12 mouse cellular contexts compared by ENCODE assay signal in the genomic region with DNA sequence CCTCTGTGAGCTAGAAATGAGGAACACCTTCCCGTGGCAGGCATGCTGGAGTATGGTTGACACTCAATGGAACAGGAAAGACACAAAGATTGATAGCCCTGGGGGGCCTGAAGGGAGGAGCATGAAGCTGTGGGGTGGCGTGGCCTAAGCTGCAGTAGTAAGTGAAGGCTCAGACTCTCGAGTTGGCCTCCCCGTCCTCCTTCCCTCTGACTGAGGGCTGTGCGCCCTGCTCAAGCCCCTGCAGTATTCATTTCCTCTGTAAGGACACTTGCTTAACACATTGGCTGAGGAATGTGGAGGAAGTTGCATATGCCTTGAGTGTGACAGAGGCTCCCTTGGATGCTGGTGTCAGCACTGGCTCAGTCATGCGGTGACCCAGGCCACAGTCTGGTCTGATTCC. TPM values are rescaled to one million over a fixed set of nuclear protein-coding genes. Genes with fewer than 3 reads are reported as not detected.
DNase-seq lines count a peak whose midpoint lies in the region; ATAC-seq and TF ChIP-seq lines count a peak whose summit lies in the region.
"Had no signal": no experiment of that assay in that cellular context is flagged by ENCODE, and none has a peak within 500 bp of the region (broad histone marks: within the 10 kb centered on the region; RNA-seq: fewer than 3 reads in every experiment).

No protein-coding gene starts in this region.

- TF ChIP-seq CTCF in liver, postnatal 0 days (IDR thresholded peaks at IDR 0.05; ENCODE audit: low read depth) = no peak

- H3K9ac ChIP-seq in heart, embryonic 14.5 days (ENCODE audit: low read length) = no peak overlapping the region
- H3K9ac ChIP-seq in heart, embryonic 11.5 days (ENCODE audit: low read depth, low read length) = no peak overlapping the region
- no peak overlapping the region for H3K9ac ChIP-seq in kidney, embryonic 15.5 days
- H3K9ac ChIP-seq in liver, postnatal 0 days (replicated peaks) = no peak overlapping the region
- no peak overlapping the region for H3K9ac ChIP-seq in neural tube, embryonic 15.5 days (replicated peaks)
- H3K9ac ChIP-seq: forebrain, embryonic 12.5 days had no signal

- no peak overlapping the region for H3K4me3 ChIP-seq in heart, embryonic 14.5 days (ENCODE audit: control insufficient read depth in 1 of 2, insufficient read depth in 1 of 2, low read depth in 1 of 2, low read length in 2 of 2)
- H3K4me3 ChIP-seq in heart, embryonic 11.5 days (ENCODE audit: low read depth, low read length) = no peak overlapping the region
- no peak overlapping the region for H3K4me3 ChIP-seq in embryonic facial prominence, embryonic 10.5 days
- H3K4me3 ChIP-seq in kidney, embryonic 15.5 days (replicated peaks) = no peak overlapping the region
- no peak overlapping the region for H3K4me3 ChIP-seq in liver, postnatal 0 days (ENCODE audit: low read depth, low read length)
- no peak overlapping the region for H3K4me3 ChIP-seq in neural tube, embryonic 15.5 days (replicated peaks)
- H3K4me3 ChIP-seq: forebrain, embryonic 12.5 days had no signal

- no peaks in the 10 kb centered on the region for H3K9me3 ChIP-seq in heart, embryonic 14.5 days (ENCODE audit: control insufficient read depth, low read length)
- no peaks in the 10 kb centered on the region for H3K9me3 ChIP-seq in heart, embryonic 11.5 days (replicated peaks; ENCODE audit: control insufficient read depth, low read length)
- no peaks in the 10 kb centered on the region for H3K9me3 ChIP-seq in embryonic facial prominence, embryonic 10.5 days
- no peaks in the 10 kb centered on the region for H3K9me3 ChIP-seq in kidney, embryonic 15.5 days (replicated peaks)
- no peaks in the 10 kb centered on the region for H3K9me3 ChIP-seq in liver, postnatal 0 days (ENCODE audit: low read length)
- H3K9me3 ChIP-seq in neural tube, embryonic 15.5 days (replicated peaks) = no peaks in the 10 kb centered on the region
- H3K9me3 ChIP-seq: forebrain, embryonic 12.5 days had no signal

- TF ChIP-seq EP300 in liver, postnatal 0 days (IDR thresholded peaks at IDR 0.05; ENCODE audit: low read depth) = no peak

- no peak for ATAC-seq in heart, embryonic 14.5 days (ENCODE audit: insufficient number of reproducible peaks, insufficient read depth, low FRiP score, low read depth)
- ATAC-seq in heart, embryonic 11.5 days (replicated peaks; ENCODE audit: insufficient number of reproducible peaks, low FRiP score, low TSS enrichment) = no peak
- ATAC-seq in kidney, embryonic 15.5 days (replicated peaks; ENCODE audit: low FRiP score) = peak; percentile 22; the same call in 1 of the 2 replicates
- peak; percentile 76 for ATAC-seq in liver, postnatal 0 days
- no peak for ATAC-seq in neural tube, embryonic 15.5 days (ENCODE audit: low FRiP score)

- no peaks in the 10 kb centered on the region for H3K27me3 ChIP-seq in heart, embryonic 14.5 days (ENCODE audit: control insufficient read depth, insufficient read depth, low read length)
- no peaks in the 10 kb centered on the region for H3K27me3 ChIP-seq in heart, embryonic 11.5 days (ENCODE audit: control insufficient read depth, insufficient read depth, low read length)
- no peaks in the 10 kb centered on the region for H3K27me3 ChIP-seq in embryonic facial prominence, embryonic 10.5 days (replicated peaks; ENCODE audit: low read depth, poor library complexity, severe bottlenecking)
- no peaks in the 10 kb centered on the region for H3K27me3 ChIP-seq in kidney, embryonic 15.5 days
- no peaks in the 10 kb centered on the region for H3K27me3 ChIP-seq in liver, postnatal 0 days (ENCODE audit: insufficient read depth, low read length)
- H3K27me3 ChIP-seq in neural tube, embryonic 15.5 days (replicated peaks) = no peaks in the 10 kb centered on the region
- H3K27me3 ChIP-seq: forebrain, embryonic 12.5 days had no signal

- H3K36me3 ChIP-seq in heart, embryonic 14.5 days (ENCODE audit: control insufficient read depth, insufficient read depth, low read length) = peaks cover 98% of the 10 kb centered on the region
- peaks cover 25% of the 10 kb centered on the region for H3K36me3 ChIP-seq in heart, embryonic 11.5 days (ENCODE audit: control insufficient read depth, insufficient read depth, low read length)
- peaks cover 98% of the 10 kb centered on the region for H3K36me3 ChIP-seq in embryonic facial prominence, embryonic 10.5 days (replicated peaks)
- H3K36me3 ChIP-seq in kidney, embryonic 15.5 days = peaks cover 93% of the 10 kb centered on the region
- H3K36me3 ChIP-seq in liver, postnatal 0 days (replicated peaks; ENCODE audit: insufficient read depth, low read length) = peaks cover 12% of the 10 kb centered on the region
- no peaks in the 10 kb centered on the region for H3K36me3 ChIP-seq in neural tube, embryonic 15.5 days

- 62% methylated on average over 6 of the region's 6 CpGs for WGBS in heart, embryonic 14.5 days
- 68% methylated on average over 6 of the region's 6 CpGs for WGBS in heart, embryonic 11.5 days (ENCODE audit: insufficient replicate concordance)
- 83% methylated on average over 6 of the region's 6 CpGs for WGBS in embryonic facial prominence, embryonic 10.5 days
- WGBS in kidney, embryonic 15.5 days = 71% methylated on average over 6 of the region's 6 CpGs
- 56% methylated on average over 6 of the region's 6 CpGs for WGBS in liver, postnatal 0 days (ENCODE audit: insufficient replicate concordance)
- 82% methylated on average over 6 of the region's 6 CpGs for WGBS in neural tube, embryonic 15.5 days

- no peak overlapping the region; the same call in 1 of the 2 replicates for H3K4me2 ChIP-seq in heart, embryonic 14.5 days (ENCODE audit: low read length)
- no peak overlapping the region for H3K4me2 ChIP-seq in heart, embryonic 11.5 days
- no peak overlapping the region for H3K4me2 ChIP-seq in kidney, embryonic 15.5 days
- H3K4me2 ChIP-seq in liver, postnatal 0 days (ENCODE audit: low read depth, low read length) = no peak overlapping the region
- no peak overlapping the region for H3K4me2 ChIP-seq in neural tube, embryonic 15.5 days
- H3K4me2 ChIP-seq: forebrain, embryonic 12.5 days had no signal

- no peaks in the 10 kb centered on the region; a peak in 1 of 4 replicates for H3K4me1 ChIP-seq in heart, embryonic 14.5 days (ENCODE audit: control insufficient read depth in 2 of 2, insufficient read depth in 2 of 2, low read length in 2 of 2)
- H3K4me1 ChIP-seq in heart, embryonic 11.5 days (ENCODE audit: control insufficient read depth, insufficient read depth, low read length) = no peaks in the 10 kb centered on the region
- no peaks in the 10 kb centered on the region for H3K4me1 ChIP-seq in embryonic facial prominence, embryonic 10.5 days
- H3K4me1 ChIP-seq in kidney, embryonic 15.5 days = no peaks in the 10 kb centered on the region
- H3K4me1 ChIP-seq in liver, postnatal 0 days (ENCODE audit: insufficient read depth) = no peaks in the 10 kb centered on the region
- H3K4me1 ChIP-seq in neural tube, embryonic 15.5 days = no peaks in the 10 kb centered on the region
- H3K4me1 ChIP-seq: forebrain, embryonic 12.5 days had no signal

- peak overlapping the region; percentile 43 to 55; a peak in 3 of 4 replicates for H3K27ac ChIP-seq in heart, embryonic 14.5 days (replicated peaks in 1 of 2; ENCODE audit: control insufficient read depth in 1 of 2, insufficient read depth in 1 of 2, low read depth in 2 of 2, low read length in 2 of 2)
- no peak overlapping the region for H3K27ac ChIP-seq in heart, embryonic 11.5 days (ENCODE audit: low read depth, low read length)
- peak overlapping the region; percentile 35; the same call in 1 of the 2 replicates for H3K27ac ChIP-seq in embryonic facial prominence, embryonic 10.5 days (replicated peaks)
- peak overlapping the region; percentile 63; the same call in 1 of the 2 replicates for H3K27ac ChIP-seq in kidney, embryonic 15.5 days
- H3K27ac ChIP-seq in liver, postnatal 0 days (ENCODE audit: low read depth) = peak overlapping the region; percentile 72
- no peak overlapping the region for H3K27ac ChIP-seq in neural tube, embryonic 15.5 days (replicated peaks)
- H3K27ac ChIP-seq: forebrain, embryonic 12.5 days had no signal

- DNase-seq in embryonic facial prominence, embryonic 10.5 days (ENCODE audit: low spot score) = no peak
- peak; percentile 33 for DNase-seq in liver, postnatal 0 days
- no peak for DNase-seq in right cerebral cortex, adult 18-20 months
- DNase-seq in right cerebral cortex, postnatal 10 days (ENCODE audit: low spot score in 2 of 2) = no peak
- DNase-seq: cerebellum, adult 2 months; layer of hippocampus, postnatal 36 days; midbrain, embryonic 14.5 days had no signal

RNA-seq across cellular contexts. Expression of a gene that starts 20.8 kb away (rescaled TPM):
- 22.8 and 26.4 TPM in 2 replicates for polyA plus RNA-seq in heart, embryonic 14.5 days (2014; fragmentation: Nextera tagmentation; extraction: Ambion mirVana)
- polyA plus RNA-seq in heart, embryonic 11.5 days (2014; fragmentation: Nextera tagmentation; extraction: Ambion mirVana) = 18.5 and 21.9 TPM in 2 replicates
- polyA plus RNA-seq in embryonic facial prominence, embryonic 10.5 days (2016; fragmentation: Nextera tagmentation; extraction: Ambion mirVana) = 27.3 and 28.2 TPM in 2 replicates
- polyA plus RNA-seq in kidney, embryonic 15.5 days (2015; fragmentation: Nextera tagmentation; extraction: Ambion mirVana) = 18.5 and 22.1 TPM in 2 replicates
- 2.9 and 3.2 TPM in 2 replicates for polyA plus RNA-seq in liver, postnatal 0 days (2015; fragmentation: Nextera tagmentation; extraction: Ambion mirVana)
- polyA plus RNA-seq in neural tube, embryonic 15.5 days (2015; fragmentation: Nextera tagmentation; extraction: Ambion mirVana) = 2.8 and 4.9 TPM in 2 replicates

RNA-seq across cellular contexts. Expression of a gene that starts 24.5 kb away (rescaled TPM):
- polyA plus RNA-seq in heart, embryonic 14.5 days (2014; fragmentation: Nextera tagmentation; extraction: Ambion mirVana) = not detected in 2 replicates
- polyA plus RNA-seq in heart, embryonic 11.5 days (2014; fragmentation: Nextera tagmentation; extraction: Ambion mirVana) = not detected in 2 replicates
- 0.09 and 0.24 TPM in 2 replicates for polyA plus RNA-seq in embryonic facial prominence, embryonic 10.5 days (2016; fragmentation: Nextera tagmentation; extraction: Ambion mirVana)
- not detected in 2 replicates for polyA plus RNA-seq in kidney, embryonic 15.5 days (2015; fragmentation: Nextera tagmentation; extraction: Ambion mirVana)
- not detected in 2 replicates for polyA plus RNA-seq in liver, postnatal 0 days (2015; fragmentation: Nextera tagmentation; extraction: Ambion mirVana)
- 0.38 TPM in 1 of 2 replicates, not detected in the other for polyA plus RNA-seq in neural tube, embryonic 15.5 days (2015; fragmentation: Nextera tagmentation; extraction: Ambion mirVana)
- polyA plus RNA-seq: cerebellum, adult 2 months; midbrain, embryonic 14.5 days had no signal

RNA-seq across cellular contexts. Expression of a gene that starts 39.6 kb away (rescaled TPM):
- 52.1 and 52.7 TPM in 2 replicates for polyA plus RNA-seq in heart, embryonic 14.5 days (2014; fragmentation: Nextera tagmentation; extraction: Ambion mirVana)
- polyA plus RNA-seq in heart, embryonic 11.5 days (2014; fragmentation: Nextera tagmentation; extraction: Ambion mirVana) = 39.8 and 45.1 TPM in 2 replicates
- polyA plus RNA-seq in embryonic facial prominence, embryonic 10.5 days (2016; fragmentation: Nextera tagmentation; extraction: Ambion mirVana) = 11.1 and 12.1 TPM in 2 replicates
- 18.5 and 21.5 TPM in 2 replicates for polyA plus RNA-seq in kidney, embryonic 15.5 days (2015; fragmentation: Nextera tagmentation; extraction: Ambion mirVana)
- polyA plus RNA-seq in liver, postnatal 0 days (2015; fragmentation: Nextera tagmentation; extraction: Ambion mirVana) = 5.7 and 6.4 TPM in 2 replicates
- polyA plus RNA-seq in neural tube, embryonic 15.5 days (2015; fragmentation: Nextera tagmentation; extraction: Ambion mirVana) = 14.3 and 20.3 TPM in 2 replicates

RNA-seq across cellular contexts. Expression of a gene that starts 44.3 kb away (rescaled TPM):
- polyA plus RNA-seq in heart, embryonic 14.5 days (2014; fragmentation: Nextera tagmentation; extraction: Ambion mirVana) = 161 and 168 TPM in 2 replicates
- 136 and 149 TPM in 2 replicates for polyA plus RNA-seq in heart, embryonic 11.5 days (2014; fragmentation: Nextera tagmentation; extraction: Ambion mirVana)
- 126 and 145 TPM in 2 replicates for polyA plus RNA-seq in embryonic facial prominence, embryonic 10.5 days (2016; fragmentation: Nextera tagmentation; extraction: Ambion mirVana)
- polyA plus RNA-seq in kidney, embryonic 15.5 days (2015; fragmentation: Nextera tagmentation; extraction: Ambion mirVana) = 164 and 174 TPM in 2 replicates
- 78.0 and 80.1 TPM in 2 replicates for polyA plus RNA-seq in liver, postnatal 0 days (2015; fragmentation: Nextera tagmentation; extraction: Ambion mirVana)
- 155 and 159 TPM in 2 replicates for polyA plus RNA-seq in neural tube, embryonic 15.5 days (2015; fragmentation: Nextera tagmentation; extraction: Ambion mirVana)

RNA-seq across cellular contexts. Expression of a gene that starts 59.7 kb away (rescaled TPM):
- polyA plus RNA-seq in heart, embryonic 14.5 days (2014; fragmentation: Nextera tagmentation; extraction: Ambion mirVana) = 14.7 and 16.7 TPM in 2 replicates
- polyA plus RNA-seq in heart, embryonic 11.5 days (2014; fragmentation: Nextera tagmentation; extraction: Ambion mirVana) = 22.1 and 23.9 TPM in 2 replicates
- 52.2 and 52.4 TPM in 2 replicates for polyA plus RNA-seq in embryonic facial prominence, embryonic 10.5 days (2016; fragmentation: Nextera tagmentation; extraction: Ambion mirVana)
- polyA plus RNA-seq in kidney, embryonic 15.5 days (2015; fragmentation: Nextera tagmentation; extraction: Ambion mirVana) = 38.2 and 45.4 TPM in 2 replicates
- polyA plus RNA-seq in liver, postnatal 0 days (2015; fragmentation: Nextera tagmentation; extraction: Ambion mirVana) = 13.1 and 14.3 TPM in 2 replicates
- polyA plus RNA-seq in neural tube, embryonic 15.5 days (2015; fragmentation: Nextera tagmentation; extraction: Ambion mirVana) = 36.6 and 42.6 TPM in 2 replicates

Comparison
In these comparisons a context has a peak if more than half of its experiments do, and no peak if none do; other contexts are left out.
1. H3K27ac ChIP-seq: peak in heart, embryonic 14.5 days (2 of 2), embryonic facial prominence, embryonic 10.5 days (single experiment), kidney, embryonic 15.5 days (single experiment) and liver, postnatal 0 days (single experiment); none in heart, embryonic 11.5 days (single experiment) and neural tube, embryonic 15.5 days (single experiment).
2. ATAC-seq: peak in kidney, embryonic 15.5 days (single experiment) and liver, postnatal 0 days (single experiment); none in heart, embryonic 14.5 days (single experiment), heart, embryonic 11.5 days (single experiment) and neural tube, embryonic 15.5 days (single experiment).